Mouse (Mus musculus) frontal cortex, postnatal 14 days (tissue): Measurements from ENCODE around the gene Bmpr1a.
A peak's percentile ranks its signal among the peaks of the same experiment; 100 is the strongest.

Source experiments
- DNase-seq, 2 experiments: peaks; one replicate each; pipeline ENCODE4 v3.0.0; 2022; ENCODE audit warnings: low spot score in 2 of 2

Gene Bmpr1a

GRCm38 (mm10) chr14:34505309-34505708 lies 2.2 kb upstream of the Bmpr1a start:
- no peak for DNase-seq

GRCm38 (mm10) chr14:34504377-34504776 lies 1.2 kb upstream of the Bmpr1a start:
- no peak for DNase-seq

GRCm38 (mm10) chr14:34503759-34504158 lies 618 bp upstream of the Bmpr1a start:
- no peak for DNase-seq

GRCm38 (mm10) chr14:34502475-34503324 lies 441 bp downstream of the Bmpr1a start:
- peak; percentile 68 to 82 for DNase-seq

GRCm38 (mm10) chr14:34501804-34502474 lies 1.2 kb downstream of the Bmpr1a start:
- peak; percentile 29 to 30 for DNase-seq

- no peak for DNase-seq
Observed at GRCm38 (mm10) chr14:34501447-34501803, 1.7 kb downstream of the Bmpr1a start.

GRCm38 (mm10) chr14:34500309-34500708 lies 2.8 kb downstream of the Bmpr1a start:
- no peak for DNase-seq

- no peak for DNase-seq
Observed at GRCm38 (mm10) chr14:34499664-34500063, 3.5 kb downstream of the Bmpr1a start.

- DNase-seq: no peak
Observed at GRCm38 (mm10) chr14:34497346-34497745, 5.8 kb downstream of the Bmpr1a start.

- no peak for DNase-seq
Observed at GRCm38 (mm10) chr14:34493682-34494081, 9.5 kb downstream of the Bmpr1a start.

GRCm38 (mm10) chr14:34492688-34493087 lies 10.5 kb downstream of the Bmpr1a start:
- DNase-seq: no peak

GRCm38 (mm10) chr14:34490965-34491364 lies 12.2 kb downstream of the Bmpr1a start:
- no peak for DNase-seq

GRCm38 (mm10) chr14:34489928-34490327 lies 13.2 kb downstream of the Bmpr1a start:
- DNase-seq: no peak

GRCm38 (mm10) chr14:34486169-34486568 lies 17.0 kb downstream of the Bmpr1a start:
- DNase-seq: no peak

GRCm38 (mm10) chr14:34483469-34484341 lies 19.4 kb downstream of the Bmpr1a start:
- no peak for DNase-seq

- DNase-seq: no peak
Observed at GRCm38 (mm10) chr14:34471591-34471990, 31.6 kb downstream of the Bmpr1a start.

- DNase-seq: no peak
Observed at GRCm38 (mm10) chr14:34466291-34466690, 36.9 kb downstream of the Bmpr1a start.

- no peak for DNase-seq
Observed at GRCm38 (mm10) chr14:34459386-34459785, 43.8 kb downstream of the Bmpr1a start.

GRCm38 (mm10) chr14:34458880-34459279 lies 44.3 kb downstream of the Bmpr1a start:
- no peak for DNase-seq

- DNase-seq: no peak
Observed at GRCm38 (mm10) chr14:34454282-34454681, 48.9 kb downstream of the Bmpr1a start.

GRCm38 (mm10) chr14:34453648-34454047 lies 49.5 kb downstream of the Bmpr1a start:
- no peak for DNase-seq

- no peak for DNase-seq
Observed at GRCm38 (mm10) chr14:34451872-34452271, 51.3 kb downstream of the Bmpr1a start.
